Comparison of ENCODE assay signal across 7 mouse cellular contexts in the genomic region with DNA sequence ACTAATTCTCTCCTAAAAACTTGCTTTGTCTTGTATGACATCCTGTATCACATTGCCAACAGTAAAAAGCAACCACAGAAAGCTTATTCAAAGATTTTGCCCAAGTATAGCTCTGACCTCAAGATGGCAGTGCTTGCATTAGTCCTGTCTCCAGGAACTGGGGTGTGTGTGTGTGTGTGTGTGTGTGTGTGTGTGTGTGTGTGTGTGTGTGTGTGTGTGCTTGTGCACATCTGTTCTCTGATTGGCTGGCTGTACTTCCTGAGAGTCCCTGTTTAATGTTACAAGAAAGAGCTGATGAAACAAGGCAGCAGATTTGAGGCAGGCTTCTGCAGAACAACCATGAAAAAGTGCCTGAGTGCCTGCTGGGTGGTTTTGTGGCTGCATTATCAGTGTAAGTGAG.
DNase-seq lines count a peak whose midpoint lies in the region; ATAC-seq and TF ChIP-seq lines count a peak whose summit lies in the region.
"Not testable (repeated sequence)": the region's sequence is repeated elsewhere in the genome, so short reads cannot be mapped to it uniquely, and the experiment has no call there.

No protein-coding gene starts in this region.

- ATAC-seq in common myeloid progenitor, adult 5-6 weeks (replicated peaks; ENCODE audit: low read depth, poor library complexity, severe bottlenecking): peak; percentile 58; the same call in 1 of the 2 replicates
- not testable (repeated sequence) for ATAC-seq in heart, postnatal 0 days (ENCODE audit: insufficient read depth, low read depth)
- peak; percentile 58; the same call in 1 of the 2 replicates for ATAC-seq in stomach, embryonic 14.5 days (ENCODE audit: insufficient number of reproducible peaks, insufficient read depth, low FRiP score, low read depth)

- H3K27ac ChIP-seq in heart, postnatal 0 days (ENCODE audit: low read depth); stomach, embryonic 14.5 days (ENCODE audit: low read length): not testable (repeated sequence)

- peak; percentile 12; the same call in 1 of the 2 replicates for TF ChIP-seq CTCF in heart, postnatal 0 days (IDR thresholded peaks at IDR 0.05; ENCODE audit: low read depth)

- not testable (repeated sequence) for H3K4me1 ChIP-seq in heart, postnatal 0 days (ENCODE audit: control insufficient read depth, insufficient read depth); stomach, embryonic 14.5 days (ENCODE audit: control insufficient read depth, insufficient read depth, low read length)

- not testable (repeated sequence) for H3K27me3 ChIP-seq in heart, postnatal 0 days (ENCODE audit: control insufficient read depth, insufficient read depth, low read length); stomach, embryonic 14.5 days (ENCODE audit: control insufficient read depth, insufficient read depth, low read length)

- peak; percentile 58 for DNase-seq in CD8-positive naive resting alpha-beta T cell, adult 2 months (ENCODE audit: low read depth in 2 of 2, low spot score in 2 of 2)
- not testable (repeated sequence) for DNase-seq in heart, postnatal 0 days (ENCODE audit: low spot score)
- DNase-seq in kidney, postnatal 10 days: peak; percentile 10
- peak; percentile 9 for DNase-seq in lung, postnatal 10 days
- peak; percentile 71 for DNase-seq in thymus, postnatal 14 days

- not testable (repeated sequence) for H3K4me2 ChIP-seq in heart, postnatal 0 days (ENCODE audit: low read depth, low read length); stomach, embryonic 14.5 days (replicated peaks; ENCODE audit: low read depth, low read length)

- not testable (repeated sequence) for H3K9ac ChIP-seq in heart, postnatal 0 days (replicated peaks; ENCODE audit: low read depth, low read length); stomach, embryonic 14.5 days (replicated peaks; ENCODE audit: low read depth, low read length)

- not testable (repeated sequence) for TF ChIP-seq EP300 in heart, postnatal 0 days (IDR thresholded peaks at IDR 0.05; ENCODE audit: low read depth)

- not testable (repeated sequence) for H3K4me3 ChIP-seq in heart, postnatal 0 days (ENCODE audit: low read depth, low read length); stomach, embryonic 14.5 days (ENCODE audit: low read depth, low read length)

- H3K36me3 ChIP-seq in heart, postnatal 0 days (replicated peaks; ENCODE audit: control insufficient read depth, insufficient read depth, low read length); stomach, embryonic 14.5 days (ENCODE audit: control insufficient read depth, insufficient read depth, low read length): not testable (repeated sequence)

- H3K9me3 ChIP-seq in heart, postnatal 0 days (replicated peaks; ENCODE audit: control insufficient read depth, low read length); stomach, embryonic 14.5 days (ENCODE audit: control insufficient read depth, low read depth, low read length): not testable (repeated sequence)
